Mouse (Mus musculus): ENCODE measurements at regions not wholly inside any gene's neighbourhood (a gene's known extent, or its start where the extent isn't known, plus 50 kb on each side); places are given as distances from the start of the nearest gene placed in this dataset.

GRCm38 (mm10) chr4:153321085-153321484 is 161.5 kb downstream of the Ajap1 start:
- DNase-seq (ENCODE audit: low spot score in 2 of 2): no peak

- DNase-seq (ENCODE audit: low spot score in 2 of 2): no peak
Observed at GRCm38 (mm10) chr4:153320602-153321001, 162.0 kb downstream of the Ajap1 start.

- DNase-seq (ENCODE audit: low spot score in 2 of 2): no peak
Observed at GRCm38 (mm10) chr4:153316964-153317724, 165.5 kb downstream of the Ajap1 start.

GRCm38 (mm10) chr4:153316519-153316918 is 166.1 kb downstream of the Ajap1 start:
- DNase-seq (ENCODE audit: low spot score in 2 of 2): no peak

- DNase-seq (ENCODE audit: low spot score in 2 of 2): no peak
Observed at GRCm38 (mm10) chr4:153313961-153314360, 168.7 kb downstream of the Ajap1 start.

GRCm38 (mm10) chr4:153311574-153311973 is 171.0 kb downstream of the Ajap1 start:
- DNase-seq (ENCODE audit: low spot score in 2 of 2): peak in 1 of 2 experiments; percentile 22

GRCm38 (mm10) chr4:153310641-153311040 is 172.0 kb downstream of the Ajap1 start:
- no peak for DNase-seq (ENCODE audit: low spot score in 2 of 2)

- no peak for DNase-seq (ENCODE audit: low spot score in 2 of 2)
Observed at GRCm38 (mm10) chr4:153303521-153303920, 179.1 kb downstream of the Ajap1 start.

GRCm38 (mm10) chr4:153302855-153303254 is 179.8 kb downstream of the Ajap1 start:
- no peak for DNase-seq (ENCODE audit: low spot score in 2 of 2)

GRCm38 (mm10) chr4:153298277-153298676 is 184.3 kb downstream of the Ajap1 start:
- no peak for DNase-seq (ENCODE audit: low spot score in 2 of 2)

GRCm38 (mm10) chr4:153294828-153295227 is 187.8 kb downstream of the Ajap1 start:
- no peak for DNase-seq (ENCODE audit: low spot score in 2 of 2)

- DNase-seq (ENCODE audit: low spot score in 2 of 2): no peak
Observed at GRCm38 (mm10) chr4:153293137-153293536, 189.5 kb downstream of the Ajap1 start.

GRCm38 (mm10) chr4:153288362-153288761 is 194.2 kb downstream of the Ajap1 start:
- DNase-seq (ENCODE audit: low spot score in 2 of 2): no peak

GRCm38 (mm10) chr4:153284209-153284608 is 198.4 kb downstream of the Ajap1 start:
- no peak for DNase-seq (ENCODE audit: low spot score in 2 of 2)

- DNase-seq (ENCODE audit: low spot score in 2 of 2): no peak
Observed at GRCm38 (mm10) chr4:153276571-153276970, 206.0 kb downstream of the Ajap1 start.

GRCm38 (mm10) chr4:153271376-153271775 is 211.2 kb downstream of the Ajap1 start:
- DNase-seq (ENCODE audit: low spot score in 2 of 2): no peak

GRCm38 (mm10) chr4:153263216-153263805 is 219.3 kb downstream of the Ajap1 start:
- no peak for DNase-seq (ENCODE audit: low spot score in 2 of 2)

GRCm38 (mm10) chr4:153260941-153261557 is 221.6 kb downstream of the Ajap1 start:
- no peak for DNase-seq (ENCODE audit: low spot score in 2 of 2)

GRCm38 (mm10) chr4:153251943-153252342 is 230.7 kb downstream of the Ajap1 start:
- no peak for DNase-seq (ENCODE audit: low spot score in 2 of 2)

GRCm38 (mm10) chr4:153251311-153251710 is 231.3 kb downstream of the Ajap1 start:
- DNase-seq (ENCODE audit: low spot score in 2 of 2): no peak

- no peak for DNase-seq (ENCODE audit: low spot score in 2 of 2)
Observed at GRCm38 (mm10) chr4:153236680-153237079, 245.9 kb downstream of the Ajap1 start.

- DNase-seq (ENCODE audit: low spot score in 2 of 2): no peak
Observed at GRCm38 (mm10) chr4:153233762-153234161, 248.8 kb downstream of the Ajap1 start.

GRCm38 (mm10) chr4:153229221-153229620 is 253.4 kb downstream of the Ajap1 start:
- no peak for DNase-seq (ENCODE audit: low spot score in 2 of 2)
